Mouse (Mus musculus): Measurements from ENCODE around the gene Sorcs3.

The Sorcs3 gene

DNA sequence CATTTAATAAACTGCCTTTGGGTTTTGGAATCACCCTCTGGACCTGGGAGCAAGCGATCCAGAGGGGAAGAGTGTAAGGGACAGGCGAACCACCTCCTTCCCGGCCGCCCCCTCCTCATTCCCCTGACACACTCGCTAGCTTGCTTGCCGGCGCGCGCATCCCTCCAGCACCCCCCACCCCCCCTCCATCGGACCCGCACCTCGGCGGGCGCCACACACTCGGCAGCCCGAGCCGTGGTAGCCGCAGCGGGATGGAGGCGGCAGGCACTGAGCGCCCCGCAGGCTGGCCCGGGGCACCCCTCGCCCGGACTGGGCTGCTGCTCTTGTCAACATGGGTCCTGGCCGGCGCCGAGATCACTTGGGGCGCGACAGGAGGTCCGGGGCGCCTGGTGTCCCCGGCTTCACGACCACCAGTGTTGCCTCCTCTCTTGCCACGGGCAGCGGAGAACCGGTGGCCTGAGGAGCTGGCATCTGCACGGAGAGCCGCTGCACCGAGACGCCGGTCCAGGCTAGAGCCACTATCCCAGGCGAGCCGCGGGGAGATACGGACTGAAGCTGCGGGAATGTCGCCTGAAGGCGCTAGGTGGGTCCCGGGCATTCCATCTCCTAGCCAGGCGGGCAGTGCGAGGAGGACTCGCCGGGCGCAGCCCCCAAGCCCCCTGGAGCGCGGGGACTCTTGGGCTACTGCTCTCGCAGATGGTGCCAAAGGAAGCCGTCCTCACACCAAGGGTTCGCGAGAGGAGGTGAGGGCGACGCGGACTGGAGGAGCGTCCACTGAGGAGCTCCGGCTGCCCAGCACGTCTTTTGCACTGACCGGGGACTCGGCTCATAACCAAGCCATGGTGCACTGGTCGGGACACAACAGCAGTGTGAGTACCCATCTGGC is at the start of gene Sorcs3:
Sorcs3 (plus strand) TSS at position 97 of the 886 bp plus-strand sequence.
- CTCF ChIA-PET = no interaction called here
- POLR2A ChIA-PET = interaction anchor here in 1 of 4 experiments (0.6 kb wide), 1 partner anchor 476 kb away, joined by 5 read pairs; no protein-coding TSS in a partner anchor

DNA sequence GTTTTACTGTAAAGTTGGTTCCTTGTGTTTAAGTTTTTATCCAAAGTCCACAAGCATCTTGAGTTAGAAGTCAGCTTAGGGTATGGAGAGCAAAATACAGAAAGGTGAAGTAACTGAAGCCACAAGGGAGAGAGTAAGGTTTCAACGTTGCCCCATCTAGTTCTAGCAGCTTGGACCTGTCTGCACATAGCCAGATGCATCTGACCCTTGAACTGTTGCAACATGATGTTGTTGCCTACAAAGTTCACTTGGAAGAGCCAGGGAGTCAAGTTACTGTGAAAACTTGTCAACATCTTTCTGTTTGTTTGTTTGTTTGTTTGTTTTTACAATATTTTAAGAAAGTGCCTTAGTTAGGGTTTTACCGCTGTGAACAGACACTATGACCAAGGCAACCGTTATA is 40.5 kb upstream of the Sorcs3 start:
- POLR2A ChIA-PET = no interaction called here
- CTCF ChIA-PET = no interaction called here

DNA sequence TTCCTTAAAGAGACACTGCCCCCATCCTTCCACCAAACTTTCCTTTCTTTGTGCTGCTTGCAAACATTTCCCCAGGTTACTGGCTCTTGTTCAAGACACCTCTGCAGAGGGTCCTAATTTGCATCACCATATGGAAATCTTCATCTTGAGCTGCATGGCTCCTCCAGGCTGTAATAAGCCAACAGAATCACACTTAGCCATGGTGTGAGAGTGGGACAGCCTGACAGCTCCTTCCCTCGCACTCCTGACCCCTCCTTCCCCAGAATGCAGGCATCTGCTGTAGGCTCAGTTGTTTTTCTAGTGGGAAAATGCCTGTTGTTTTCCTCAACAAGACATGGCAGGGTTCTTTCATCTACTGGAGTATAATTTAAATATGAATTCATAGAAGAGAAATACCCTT is 38.7 kb upstream of the Sorcs3 start:
- CTCF ChIA-PET = no interaction called here
- POLR2A ChIA-PET = no interaction called here

DNA sequence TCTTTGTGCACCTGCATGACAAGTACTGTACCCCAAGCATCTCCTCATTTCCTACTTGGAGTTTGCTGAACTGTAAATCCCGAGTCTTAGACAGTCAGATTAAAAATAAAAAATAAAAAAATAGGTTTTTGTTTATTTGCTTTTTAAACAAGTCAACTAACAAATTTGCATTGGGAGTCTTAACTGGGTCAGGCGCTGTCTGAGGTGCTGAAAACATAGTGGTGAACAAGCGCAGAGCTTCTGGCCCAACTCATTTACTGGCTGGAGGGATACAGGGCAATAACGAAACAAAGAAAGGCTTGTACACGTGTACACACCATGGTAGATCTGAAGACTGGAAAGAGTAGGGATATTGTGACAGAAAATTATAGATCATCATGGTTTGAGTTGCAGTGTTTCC is 37.5 kb upstream of the Sorcs3 start:
- CTCF ChIA-PET = interaction anchor here in 1 of 4 experiments (0.9 kb wide), 1 partner anchor 36 kb away, joined by 3 read pairs; no protein-coding TSS in a partner anchor
- POLR2A ChIA-PET = interaction anchor here in 1 of 4 experiments (0.7 kb wide), 1 partner anchor 52 kb away, joined by 3 read pairs; no protein-coding TSS in a partner anchor

DNA sequence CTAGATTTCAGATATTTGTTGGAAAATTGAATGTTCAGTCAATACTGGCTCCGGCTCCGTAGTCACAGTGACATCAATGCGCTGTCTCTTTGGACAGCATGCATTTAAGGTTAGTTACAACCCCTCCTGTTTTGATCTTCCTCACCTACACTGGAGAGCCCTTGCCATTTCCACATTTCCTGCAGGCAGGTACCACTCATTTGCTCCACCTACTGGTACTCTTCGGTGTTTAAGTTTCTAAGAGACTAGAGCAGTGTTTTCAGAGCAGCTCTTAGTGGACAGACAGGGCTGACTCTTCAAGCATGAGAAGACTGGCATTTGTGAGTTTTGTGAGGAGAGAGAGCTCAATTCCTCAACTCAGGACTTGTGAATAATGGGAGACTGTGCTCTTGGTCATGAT is 31.1 kb upstream of the Sorcs3 start:
- POLR2A ChIA-PET = no interaction called here
- CTCF ChIA-PET = interaction anchor here in 1 of 4 experiments (0.5 kb wide), 1 partner anchor 683 kb away, joined by 5 read pairs; no protein-coding TSS in a partner anchor

DNA sequence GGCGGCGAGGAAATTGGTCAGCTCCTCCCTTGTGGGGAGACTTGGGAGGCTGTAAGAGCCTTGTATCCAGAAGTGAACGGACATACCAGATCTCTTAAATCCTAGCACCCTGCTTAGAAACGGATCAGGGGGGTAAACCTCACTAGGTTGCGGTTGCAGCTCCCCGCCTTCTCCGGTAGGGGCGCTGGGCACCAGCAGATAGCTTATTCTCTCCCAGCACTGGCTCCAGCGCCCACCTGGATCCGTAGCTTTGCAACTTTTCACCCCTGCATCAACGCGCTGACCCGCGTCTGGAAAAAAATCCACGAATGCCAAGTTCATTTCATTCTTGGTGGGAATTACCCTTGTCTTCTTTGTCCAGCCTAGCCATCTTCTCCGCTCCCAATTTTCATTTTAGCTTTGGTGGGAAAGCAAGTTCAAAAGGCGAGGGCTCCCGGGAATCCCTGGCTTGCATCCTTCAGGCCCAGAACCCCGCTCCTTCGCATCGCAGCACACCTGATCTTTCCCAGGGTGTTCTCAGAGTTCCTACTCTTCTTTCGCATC is 1.8 kb upstream of the Sorcs3 start:
- ChIA-PET POLR2A (interaction anchor here in 1 of 4 experiments (0.8 kb wide), 1 partner anchor 766 kb away, joined by 3 read pairs; no protein-coding TSS in a partner anchor), CTCF (interaction anchor here (0.5 to 1.5 kb wide), 20 partner anchors 8 to 1336 kb away, joined by 3 to 6 read pairs (median 3); partner anchors contain the start of genes Cfap43 (in 1 of the 4) and Itprip (in 1 of the 4))

DNA sequence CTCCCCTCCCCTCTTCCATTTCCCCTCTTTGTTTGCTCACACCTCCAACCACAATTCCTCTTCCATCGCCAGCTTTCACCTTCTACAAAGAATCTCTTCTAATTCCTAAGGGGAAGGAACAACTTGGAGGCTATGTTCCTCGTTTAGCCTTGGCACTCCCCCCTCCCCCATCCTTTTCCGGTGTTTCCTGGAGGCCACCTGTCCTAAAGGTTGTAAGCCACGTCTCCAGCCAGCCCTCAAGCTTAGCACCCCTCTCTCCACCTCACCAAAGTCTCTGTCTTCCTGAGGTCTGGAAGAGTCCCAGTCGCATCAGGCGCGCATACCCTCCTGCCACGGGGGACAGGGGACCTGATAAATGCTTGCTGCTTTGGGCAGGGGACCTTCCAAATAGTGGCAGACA is 1.3 kb upstream of the Sorcs3 start:
- POLR2A ChIA-PET = interaction anchor here in 1 of 4 experiments (0.8 kb wide), 1 partner anchor 765 kb away, joined by 3 read pairs; no protein-coding TSS in a partner anchor
- CTCF ChIA-PET = interaction anchor here (0.6 to 1.5 kb wide), 14 partner anchors 8 to 543 kb away, joined by 3 to 6 read pairs (median 3); partner anchors contain the start of genes Cfap43 (in 1 of the 4) and Itprip (in 1 of the 4)

DNA sequence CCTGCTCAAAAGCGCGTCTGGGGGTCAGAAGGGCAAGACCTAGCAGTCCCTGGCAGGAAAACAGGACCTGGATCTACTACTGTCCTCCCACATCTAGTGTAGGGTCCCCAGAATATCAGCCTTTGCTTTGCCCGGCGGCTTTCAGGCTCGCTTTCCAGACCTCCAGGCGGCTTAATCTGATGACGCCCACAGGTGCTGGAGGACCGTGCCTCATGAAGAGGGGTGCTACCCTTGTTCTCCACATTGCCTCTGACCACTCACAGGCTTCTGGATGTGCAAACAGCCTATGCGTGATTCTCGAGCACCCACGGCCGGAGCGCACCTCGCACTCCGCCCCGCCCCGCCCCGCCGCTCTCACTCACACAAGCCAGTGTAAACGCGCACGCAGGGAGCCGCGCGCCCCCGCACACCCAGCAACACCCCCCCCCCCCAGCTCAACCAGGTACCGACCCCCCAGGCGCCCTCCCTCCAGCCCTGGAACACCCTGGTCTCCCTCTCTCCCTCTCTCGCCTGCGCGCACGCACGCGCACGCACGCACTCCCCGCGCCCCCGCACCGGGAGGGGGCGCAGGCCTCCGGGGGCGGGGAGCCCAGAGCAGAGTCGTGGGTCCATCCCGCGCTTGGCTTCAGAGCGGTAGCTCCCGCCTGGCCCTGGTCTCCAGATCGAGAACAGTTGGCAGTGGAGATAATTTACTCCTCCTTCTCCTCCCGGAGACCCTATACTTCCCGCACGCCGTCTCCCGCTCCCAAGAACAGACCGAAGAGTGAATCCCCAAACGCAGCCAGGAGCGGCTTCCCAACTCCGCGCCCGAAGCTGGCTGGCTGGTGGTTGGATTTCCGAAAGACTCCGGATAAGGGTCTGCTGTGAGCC is 698 bp upstream of the Sorcs3 start:
- POLR2A ChIA-PET = interaction anchor here in 1 of 4 experiments (0.6 kb wide), 1 partner anchor 477 kb away, joined by 5 read pairs; no protein-coding TSS in a partner anchor
- CTCF ChIA-PET = interaction anchor here in 2 of 4 experiments (0.6 to 1.5 kb wide), 2 partner anchors 319 to 323 kb away, joined by 3 to 6 read pairs; no protein-coding TSS in a partner anchor

DNA sequence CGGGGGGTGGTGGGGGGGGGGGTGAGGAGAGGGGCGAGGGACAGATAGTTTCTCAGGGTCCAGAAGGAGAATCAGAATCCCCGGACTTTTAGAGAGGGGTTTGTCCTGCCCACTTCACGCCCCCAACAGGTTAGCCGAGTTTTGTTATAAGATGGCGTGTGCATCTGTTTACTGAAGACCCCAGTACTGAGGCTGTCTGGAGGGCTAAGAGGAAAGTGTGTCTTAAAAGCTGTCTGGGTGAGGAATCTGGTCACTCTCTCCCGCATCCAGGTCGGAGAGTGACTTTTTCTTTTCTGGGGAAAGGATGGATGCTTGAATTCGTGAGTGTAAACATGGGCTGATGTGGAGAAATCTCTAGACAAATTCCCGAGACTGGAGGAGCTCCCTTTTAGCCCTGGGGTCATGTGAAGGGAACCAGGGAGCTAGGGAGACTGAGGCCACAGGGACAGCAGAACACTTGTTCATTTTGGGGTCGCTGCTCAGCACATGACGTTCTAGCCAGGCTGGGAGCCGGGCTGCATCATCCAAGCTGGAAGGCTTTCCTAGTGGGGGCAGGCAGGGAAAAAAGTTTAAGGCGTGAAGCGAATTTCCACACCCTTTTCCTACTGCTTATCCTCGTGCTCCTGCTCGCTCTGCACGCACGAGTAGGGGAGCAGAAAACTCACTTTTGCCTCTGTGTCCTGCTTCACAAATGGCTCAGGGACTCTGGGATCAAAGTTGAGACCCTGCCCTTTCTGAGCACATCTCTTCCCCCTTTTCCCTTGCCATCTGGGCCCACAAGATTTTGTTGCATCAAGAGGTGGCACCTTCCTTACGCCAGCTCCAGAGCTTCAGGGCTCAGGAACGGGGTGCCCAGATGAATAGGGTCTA is 1.3 kb downstream of the Sorcs3 start:
- ChIA-PET POLR2A (no interaction called here), CTCF (no interaction called here)

DNA sequence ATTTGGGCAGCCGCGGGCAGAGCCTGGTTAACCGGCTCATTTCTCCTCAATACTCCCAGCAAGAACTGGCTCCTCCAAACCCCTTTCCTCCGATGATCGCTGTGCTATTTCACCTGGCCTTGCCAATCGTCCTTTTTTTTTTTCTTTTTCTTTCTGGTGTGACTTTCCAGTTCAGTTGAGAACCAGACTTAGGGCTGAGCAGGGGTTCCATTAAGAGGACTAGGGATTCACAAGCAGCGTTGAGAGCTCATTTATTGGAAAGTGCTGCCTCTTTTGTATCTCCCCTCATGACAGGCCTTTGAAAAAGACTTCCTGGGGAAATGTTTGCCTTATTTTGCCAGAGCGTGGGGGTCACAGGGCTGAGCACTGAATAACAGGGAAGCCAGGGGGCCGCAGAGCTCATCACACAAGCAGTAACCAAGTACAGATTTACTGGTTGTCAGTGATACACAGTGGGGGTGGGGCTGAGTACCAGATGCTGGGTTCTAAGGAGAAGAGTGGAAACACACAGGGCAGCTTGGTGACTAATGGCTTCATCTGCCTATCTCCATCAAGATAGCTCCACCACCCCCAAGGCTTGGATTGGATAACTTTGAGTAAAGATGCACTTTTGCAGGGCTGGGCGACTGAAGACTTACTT is 2.0 kb downstream of the Sorcs3 start:
- CTCF ChIA-PET = interaction anchor here in 1 of 4 experiments (1.0 kb wide), 1 partner anchor 240 kb away, joined by 3 read pairs; no protein-coding TSS in a partner anchor
- POLR2A ChIA-PET = no interaction called here

DNA sequence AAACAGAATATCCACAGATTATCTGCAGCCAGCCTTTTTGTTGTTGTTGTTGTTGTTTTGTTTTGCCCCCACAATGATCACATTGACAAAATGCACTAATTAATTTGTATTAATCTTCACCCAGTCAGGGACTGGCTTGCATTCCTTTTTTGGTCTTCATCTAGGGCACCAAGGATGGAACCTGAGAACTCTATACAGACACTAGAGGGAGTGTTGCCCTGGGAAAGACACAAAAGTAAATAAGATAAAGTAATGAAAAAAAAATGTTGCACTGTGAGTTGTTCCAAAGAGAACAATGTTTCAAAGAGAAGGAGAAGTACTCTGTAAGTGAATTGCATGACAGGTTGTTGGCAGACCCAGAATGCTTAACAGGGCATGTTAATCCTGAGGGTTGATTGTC is 9.6 kb downstream of the Sorcs3 start:
- POLR2A ChIA-PET = no interaction called here
- CTCF ChIA-PET = no interaction called here

DNA sequence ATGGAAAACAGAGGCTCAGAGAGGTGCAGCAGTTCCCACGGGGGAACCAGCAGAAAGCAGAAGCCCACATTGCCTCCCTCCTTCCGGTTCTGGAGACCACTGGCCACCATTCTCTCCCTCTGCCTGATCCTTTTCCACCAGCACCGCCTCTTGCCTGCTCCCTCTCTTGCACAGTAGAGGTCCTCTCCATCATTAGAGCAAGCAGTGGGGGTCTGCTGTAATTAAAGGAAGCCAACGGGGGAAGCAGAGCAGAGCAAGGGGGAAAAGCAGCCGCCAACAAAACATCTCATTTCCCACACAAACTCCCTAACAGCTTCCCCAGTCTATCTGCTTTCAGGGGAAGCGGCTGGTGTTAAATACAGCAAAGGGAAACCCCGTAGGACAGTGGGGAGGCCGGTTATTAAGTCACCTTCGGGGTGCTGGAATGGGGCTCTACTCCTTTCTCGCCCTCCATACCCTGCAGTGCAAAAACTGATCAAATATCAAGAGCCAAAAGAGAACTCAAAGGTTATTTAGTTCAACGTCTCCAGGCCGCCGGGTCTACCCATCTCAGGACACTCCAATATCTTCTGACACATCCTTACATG is 32.1 kb downstream of the Sorcs3 start:
- ChIA-PET POLR2A (no interaction called here), CTCF (no interaction called here)

DNA sequence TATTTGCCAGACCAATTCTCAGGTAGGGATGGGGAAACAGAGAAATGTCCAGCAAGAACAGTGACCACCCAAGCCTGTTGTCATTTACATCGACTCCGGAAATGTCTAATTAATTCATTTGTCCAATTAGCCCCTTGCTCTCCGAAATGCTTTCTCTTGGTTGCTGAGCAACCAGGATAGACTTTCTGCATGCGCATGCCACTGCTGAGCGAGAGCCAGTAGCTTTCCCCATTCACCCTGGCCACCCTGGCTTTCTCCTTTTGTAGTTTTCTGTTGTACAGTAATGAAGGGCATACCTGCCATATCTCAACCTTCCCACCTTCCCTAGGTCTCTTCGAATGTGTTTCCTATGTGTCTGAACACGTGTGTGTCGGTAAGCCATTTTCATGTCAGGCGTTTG is 32.6 kb downstream of the Sorcs3 start:
- CTCF ChIA-PET = no interaction called here
- POLR2A ChIA-PET = no interaction called here

DNA sequence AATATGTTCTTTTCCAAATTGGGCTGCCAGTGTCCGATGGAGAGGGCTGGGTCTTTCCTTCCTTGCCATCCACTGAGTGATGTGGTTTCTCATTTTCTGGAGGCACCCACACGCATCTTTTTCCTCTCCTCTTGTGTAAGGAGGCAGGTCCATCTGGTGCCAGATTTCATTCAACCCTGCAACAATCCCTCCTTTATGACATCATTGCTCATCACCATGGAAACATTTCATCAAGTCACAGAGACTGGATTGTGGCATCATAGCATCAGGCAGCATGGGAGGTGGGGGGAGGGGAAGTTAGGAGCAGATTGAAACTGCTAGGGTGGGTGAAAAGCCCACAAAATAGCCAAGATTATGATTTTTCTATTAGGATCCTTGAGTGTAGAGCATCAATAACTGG is 35.1 kb downstream of the Sorcs3 start:
- POLR2A ChIA-PET = interaction anchor here in 1 of 4 experiments (0.5 to 0.6 kb wide), 2 partner anchors 32 to 416 kb away, joined by 3 read pairs; no protein-coding TSS in a partner anchor
- CTCF ChIA-PET = no interaction called here

DNA sequence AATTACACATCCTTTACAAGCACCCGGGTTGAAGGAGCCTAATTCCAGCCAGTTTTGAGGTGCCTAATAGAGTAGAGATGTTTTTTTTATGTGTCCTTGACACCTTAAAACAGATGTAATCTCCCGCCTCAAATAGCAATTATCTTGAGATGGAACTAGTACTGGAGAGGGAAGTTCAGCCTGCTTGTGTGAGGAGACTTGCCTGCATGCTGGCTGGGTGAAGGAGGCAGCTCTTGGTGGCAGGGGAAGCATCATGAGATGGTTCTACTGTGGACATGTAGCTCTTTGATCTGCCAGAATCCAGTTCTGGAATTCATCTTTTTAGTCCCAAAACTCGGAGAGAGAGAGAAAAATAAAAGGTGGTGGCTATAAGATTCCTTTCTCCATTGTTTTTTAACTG is 38.2 kb downstream of the Sorcs3 start:
- POLR2A ChIA-PET = no interaction called here
- CTCF ChIA-PET = no interaction called here

DNA sequence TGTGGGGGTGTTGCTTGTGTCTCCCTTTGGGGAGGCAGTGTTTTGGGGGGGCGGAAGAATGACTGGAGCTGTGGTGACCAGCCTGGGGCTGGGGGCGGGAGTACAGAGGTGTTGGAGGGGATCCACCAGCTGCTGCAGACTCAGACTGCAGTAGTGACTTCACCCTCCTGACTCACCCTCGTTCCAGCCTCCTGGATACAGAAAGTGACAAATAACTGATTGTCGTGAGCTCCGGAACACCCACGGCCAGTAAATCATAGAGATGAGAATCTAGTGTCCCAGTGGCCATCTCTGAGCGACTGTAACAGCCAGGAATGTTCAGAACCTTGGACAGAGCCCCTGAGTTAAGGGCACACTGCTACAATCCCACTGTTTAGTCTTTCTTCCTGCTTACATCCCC is 53.4 kb downstream of the Sorcs3 start:
- ChIA-PET POLR2A (no interaction called here), CTCF (interaction anchor here in 1 of 4 experiments (0.7 kb wide), 1 partner anchor 208 kb away, joined by 13 read pairs; no protein-coding TSS in a partner anchor)

DNA sequence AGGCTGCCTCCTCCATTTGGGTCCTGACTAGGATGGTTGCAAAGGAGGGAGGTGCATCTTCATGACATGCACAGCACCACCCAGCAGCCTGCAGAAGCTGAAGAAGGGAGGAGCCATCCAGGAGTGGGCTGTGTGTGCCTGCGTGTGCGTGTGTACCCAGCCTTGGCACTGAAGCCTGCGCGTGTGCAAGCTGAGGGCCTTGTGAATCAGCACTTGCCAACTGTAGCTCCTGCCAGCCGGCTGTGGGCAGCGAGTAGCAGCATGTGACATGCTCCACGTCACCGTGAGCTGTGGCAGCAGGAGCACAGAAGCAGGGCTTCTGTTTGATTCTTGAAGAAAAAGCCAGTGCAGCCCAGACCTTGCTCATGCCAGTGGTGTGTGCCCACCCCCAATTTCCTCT is 54.8 kb downstream of the Sorcs3 start:
- POLR2A ChIA-PET = no interaction called here
- CTCF ChIA-PET = no interaction called here

DNA sequence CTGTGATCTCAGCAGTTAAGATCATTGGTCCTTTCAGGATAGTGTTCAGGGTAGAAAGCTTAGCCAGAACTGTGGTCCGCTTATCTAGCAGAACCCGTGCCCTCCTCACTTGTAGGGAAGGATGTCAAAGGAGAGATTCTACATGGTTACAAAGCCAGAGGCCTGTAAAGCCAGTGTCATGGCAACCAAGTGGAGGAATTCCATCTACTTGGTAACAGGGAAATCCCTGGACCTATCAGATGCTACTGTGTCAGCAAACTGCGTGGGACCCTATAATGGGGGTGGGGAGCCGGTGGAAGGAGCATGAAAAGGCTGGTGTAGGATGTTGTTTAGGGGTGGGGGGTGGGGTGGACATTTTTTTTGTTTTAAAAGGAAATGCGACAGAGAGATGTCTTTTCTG is 57.9 kb downstream of the Sorcs3 start:
- CTCF ChIA-PET = no interaction called here
- POLR2A ChIA-PET = no interaction called here

Data from embryonic stem cell, embryonic (primary cell).